Mouse (Mus musculus): ENCODE measurements at regions not wholly inside any gene's neighbourhood (a gene's known extent, or its start where the extent isn't known, plus 50 kb on each side); places are given as distances from the start of the nearest gene placed in this dataset.
"Not testable (repeated sequence)": the region's sequence is repeated elsewhere in the genome, so short reads cannot be mapped to it uniquely, and the experiment has no call there.

- WGBS: 44% methylated on average over 4 of the region's 4 CpGs
Observed at GRCm38 (mm10) chr10:114265927-114266326, 536.2 kb downstream of the Trhde start.

GRCm38 (mm10) chr10:114241606-114242005, 560.5 kb downstream of the Trhde start:
- H3K4me3 ChIP-seq (ENCODE audit: low read depth, low read length): no peak overlapping the region
- H3K27ac ChIP-seq (replicated peaks): no peak overlapping the region
- whole genome bisulfite sequencing: 64% methylated on average over 4 of the region's 4 CpGs
- H3K27me3 ChIP-seq (ENCODE audit: control insufficient read depth, insufficient read depth, low read length): no peaks in the 10 kb centered on the region
- H3K36me3 ChIP-seq (ENCODE audit: control insufficient read depth, insufficient read depth, low read length): no peaks in the 10 kb centered on the region
- TF ChIP-seq EP300 (optimal IDR thresholded peaks at IDR 0.05): no peak
- no peak for TF ChIP-seq CTCF (IDR thresholded peaks at IDR 0.05; ENCODE audit: low read depth)
- no peak overlapping the region for H3K9ac ChIP-seq (ENCODE audit: low read length)
- DNase-seq (ENCODE audit: low spot score): no peak
- H3K9me3 ChIP-seq (ENCODE audit: control insufficient read depth, low read length): no peaks in the 10 kb centered on the region
- H3K4me2 ChIP-seq (replicated peaks; ENCODE audit: low read depth): no peak overlapping the region
- no peaks in the 10 kb centered on the region for H3K4me1 ChIP-seq (replicated peaks; ENCODE audit: control insufficient read depth, insufficient read depth)
- ATAC-seq (ENCODE audit: low FRiP score, low TSS enrichment): no peak

More at GRCm38 (mm10) chr10:114265927-114266326, 536.2 kb downstream of the Trhde start:
- no peaks in the 10 kb centered on the region for H3K4me1 ChIP-seq (replicated peaks; ENCODE audit: control insufficient read depth, insufficient read depth)
- no peak overlapping the region for H3K27ac ChIP-seq (replicated peaks)
- no peak overlapping the region for H3K9ac ChIP-seq (ENCODE audit: low read length)
- H3K9me3 ChIP-seq (ENCODE audit: control insufficient read depth, low read length): no peaks in the 10 kb centered on the region
- no peak for DNase-seq (ENCODE audit: low spot score)
- TF ChIP-seq CTCF (IDR thresholded peaks at IDR 0.05; ENCODE audit: low read depth) (no peak), EP300 (optimal IDR thresholded peaks at IDR 0.05) (no peak)
- no peaks in the 10 kb centered on the region for H3K36me3 ChIP-seq (ENCODE audit: control insufficient read depth, insufficient read depth, low read length)
- H3K4me2 ChIP-seq (replicated peaks; ENCODE audit: low read depth): no peak overlapping the region
- no peak for ATAC-seq (ENCODE audit: low FRiP score, low TSS enrichment)
- no peak overlapping the region for H3K4me3 ChIP-seq (ENCODE audit: low read depth, low read length)
- H3K27me3 ChIP-seq (ENCODE audit: control insufficient read depth, insufficient read depth, low read length): no peaks in the 10 kb centered on the region

- no peaks in the 10 kb centered on the region for H3K9me3 ChIP-seq (ENCODE audit: control insufficient read depth, low read length)
- no peak overlapping the region for H3K9ac ChIP-seq (ENCODE audit: low read length)
- no peaks in the 10 kb centered on the region for H3K4me1 ChIP-seq (replicated peaks; ENCODE audit: control insufficient read depth, insufficient read depth)
- H3K4me2 ChIP-seq (replicated peaks; ENCODE audit: low read depth): no peak overlapping the region
- TF ChIP-seq EP300 (optimal IDR thresholded peaks at IDR 0.05) (no peak), CTCF (IDR thresholded peaks at IDR 0.05; ENCODE audit: low read depth) (no peak)
- H3K27me3 ChIP-seq (ENCODE audit: control insufficient read depth, insufficient read depth, low read length): no peaks in the 10 kb centered on the region
- ATAC-seq (ENCODE audit: low FRiP score, low TSS enrichment) (no peak), DNase-seq (ENCODE audit: low spot score) (no peak)
- H3K36me3 ChIP-seq (ENCODE audit: control insufficient read depth, insufficient read depth, low read length): no peaks in the 10 kb centered on the region
- WGBS: 32% methylated on average over 3 of the region's 3 CpGs
- H3K27ac ChIP-seq (replicated peaks): no peak overlapping the region
- H3K4me3 ChIP-seq (ENCODE audit: low read depth, low read length): no peak overlapping the region
Observed at GRCm38 (mm10) chr10:114227635-114228034, 574.5 kb downstream of the Trhde start.

- Histone ChIP-seq H3K27ac (replicated peaks) (0 out of 2 replicates have a peak overlapping the region, but pooled peaks have one; percentile 5), H3K9ac (ENCODE audit: low read length) (no peak overlapping the region), H3K27me3 (ENCODE audit: control insufficient read depth, insufficient read depth, low read length) (no peaks in the 10 kb centered on the region), H3K4me2 (replicated peaks; ENCODE audit: low read depth) (no peak overlapping the region), H3K4me3 (ENCODE audit: low read depth, low read length) (no peak overlapping the region), H3K36me3 (ENCODE audit: control insufficient read depth, insufficient read depth, low read length) (no peaks in the 10 kb centered on the region), H3K9me3 (ENCODE audit: control insufficient read depth, low read length) (no peaks in the 10 kb centered on the region), H3K4me1 (replicated peaks; ENCODE audit: control insufficient read depth, insufficient read depth) (no peaks in the 10 kb centered on the region)
- 90% methylated on average over 4 of the region's 4 CpGs for WGBS
- DNase-seq (ENCODE audit: low spot score) (no peak), ATAC-seq (ENCODE audit: low FRiP score, low TSS enrichment) (no peak)
- TF ChIP-seq EP300 (optimal IDR thresholded peaks at IDR 0.05) (no peak), CTCF (IDR thresholded peaks at IDR 0.05; ENCODE audit: low read depth) (peak; percentile 26; the same call in 1 of the 2 replicates)
Observed at GRCm38 (mm10) chr10:114201583-114201982, 600.5 kb downstream of the Trhde start.

- Histone ChIP-seq H3K27me3 (ENCODE audit: control insufficient read depth, insufficient read depth, low read length) (no peaks in the 10 kb centered on the region), H3K4me1 (replicated peaks; ENCODE audit: control insufficient read depth, insufficient read depth) (no peaks in the 10 kb centered on the region), H3K36me3 (ENCODE audit: control insufficient read depth, insufficient read depth, low read length) (no peaks in the 10 kb centered on the region), H3K27ac (replicated peaks) (no peak overlapping the region), H3K9me3 (ENCODE audit: control insufficient read depth, low read length) (no peaks in the 10 kb centered on the region), H3K4me2 (replicated peaks; ENCODE audit: low read depth) (no peak overlapping the region), H3K9ac (ENCODE audit: low read length) (no peak overlapping the region), H3K4me3 (ENCODE audit: low read depth, low read length) (no peak overlapping the region)
- ATAC-seq (ENCODE audit: low FRiP score, low TSS enrichment): no peak
- no peak for DNase-seq (ENCODE audit: low spot score)
- TF ChIP-seq EP300 (optimal IDR thresholded peaks at IDR 0.05): no peak
- no peak for TF ChIP-seq CTCF (IDR thresholded peaks at IDR 0.05; ENCODE audit: low read depth)
- 77% methylated on average over 2 of the region's 2 CpGs for WGBS
Observed at GRCm38 (mm10) chr10:114200939-114201338, 601.2 kb downstream of the Trhde start.

- 90% methylated on average over 1 of the region's 1 CpGs for WGBS
- TF ChIP-seq EP300 (optimal IDR thresholded peaks at IDR 0.05) (no peak), CTCF (IDR thresholded peaks at IDR 0.05; ENCODE audit: low read depth) (no peak)
- ATAC-seq (ENCODE audit: low FRiP score, low TSS enrichment): no peak
Observed at GRCm38 (mm10) chr10:114186287-114186686, 615.8 kb downstream of the Trhde start.

GRCm38 (mm10) chr10:114143345-114143744, 658.8 kb downstream of the Trhde start:
- ATAC-seq (ENCODE audit: low FRiP score, low TSS enrichment); H3K4me1 ChIP-seq (replicated peaks; ENCODE audit: control insufficient read depth, insufficient read depth); H3K9ac ChIP-seq (ENCODE audit: low read length); DNase-seq (ENCODE audit: low spot score); H3K4me3 ChIP-seq (ENCODE audit: low read depth, low read length); H3K36me3 ChIP-seq (ENCODE audit: control insufficient read depth, insufficient read depth, low read length); H3K27ac ChIP-seq (replicated peaks); H3K9me3 ChIP-seq (ENCODE audit: control insufficient read depth, low read length); H3K4me2 ChIP-seq (replicated peaks; ENCODE audit: low read depth); H3K27me3 ChIP-seq (ENCODE audit: control insufficient read depth, insufficient read depth, low read length): not testable (repeated sequence)
- 56% methylated on average over 9 of the region's 9 CpGs for WGBS

More at GRCm38 (mm10) chr10:114186287-114186686, 615.8 kb downstream of the Trhde start:
- Histone ChIP-seq H3K4me2 (replicated peaks; ENCODE audit: low read depth) (no peak overlapping the region), H3K27ac (replicated peaks) (no peak overlapping the region), H3K9ac (ENCODE audit: low read length) (no peak overlapping the region), H3K9me3 (ENCODE audit: control insufficient read depth, low read length) (no peaks in the 10 kb centered on the region), H3K4me3 (ENCODE audit: low read depth, low read length) (no peak overlapping the region), H3K36me3 (ENCODE audit: control insufficient read depth, insufficient read depth, low read length) (no peaks in the 10 kb centered on the region), H3K4me1 (replicated peaks; ENCODE audit: control insufficient read depth, insufficient read depth) (no peaks in the 10 kb centered on the region), H3K27me3 (ENCODE audit: control insufficient read depth, insufficient read depth, low read length) (no peaks in the 10 kb centered on the region)
- DNase-seq (ENCODE audit: low spot score): no peak

All from stomach, postnatal 0 days (tissue).